Mouse (Mus musculus) hindbrain, embryonic 16.5 days (tissue): ENCODE measurements around the gene Themis2. TPM values are rescaled to one million over a fixed set of nuclear protein-coding genes. Genes with fewer than 3 reads are reported as not detected.

Experiments used
- ATAC-seq: fragments of 200-750 bp; cut with Nextera tagmentation; 2 replicates; pipeline ENCODE4 v1.8.0; 2017; ENCODE audit warnings: moderate TSS enrichment, moderate library complexity
- H3K27ac ChIP-seq: fragments of 300-500 bp; sonication (generic); 2 replicates; pipeline ENCODE4 v1.5.1; 2014; ENCODE audit warnings: low read depth, mild to moderate bottlenecking, control low read depth, low read length, moderate library complexity
- H3K27me3 ChIP-seq: fragments of 300-500 bp; sonication (generic); replicated peaks from 2 replicates; pipeline ENCODE4 v1.6.1; 2014; ENCODE audit warnings: low read length; ENCODE audit not compliant: control insufficient read depth, insufficient read depth
- H3K36me3 ChIP-seq: fragments of 300-500 bp; sonication (generic); 2 replicates; pipeline ENCODE4 v1.6.1; 2014; ENCODE audit warnings: mild to moderate bottlenecking, low read length, moderate library complexity, mixed read lengths; ENCODE audit not compliant: control insufficient read depth, insufficient read depth
- H3K4me1 ChIP-seq: fragments of 300-500 bp; sonication (generic); 2 replicates; pipeline ENCODE4 v1.6.1; 2014; ENCODE audit warnings: low read depth, low read length; ENCODE audit not compliant: control insufficient read depth, insufficient read depth
- H3K4me2 ChIP-seq: fragments of 300-500 bp; sonication (generic); 2 replicates; pipeline ENCODE4 v1.6.1; 2014; ENCODE audit warnings: mild to moderate bottlenecking, low read length, control low read depth, moderate library complexity
- H3K4me3 ChIP-seq: fragments of 300-500 bp; sonication (generic); 2 replicates; pipeline ENCODE4 v1.5.1; 2014; ENCODE audit warnings: mild to moderate bottlenecking, low read length, control low read depth, moderate library complexity
- H3K9ac ChIP-seq: fragments of 300-500 bp; sonication (generic); 2 replicates; pipeline ENCODE4 v1.6.1; 2014; ENCODE audit warnings: low read depth, mild to moderate bottlenecking, control low read depth, low read length, moderate library complexity
- H3K9me3 ChIP-seq: fragments of 300-500 bp; sonication (generic); 2 replicates; pipeline ENCODE4 v1.6.1; 2014; ENCODE audit warnings: mild to moderate bottlenecking, low read length, moderate library complexity; ENCODE audit not compliant: control insufficient read depth
- WGBS: fragments of 180-500 bp; shearing (Covaris S2); extraction: QIAGEN DNeasy Blood & Tissue Kit; methylation state at CpG from one replicate; pipeline ENCODE4 v1.1.7; 2014; 5-methylcytosine and 5-hydroxymethylcytosine counted together
- polyA plus RNA-seq: library from polyadenylated mRNA; unstranded; fragments of >200 nt; fragmentation: Nextera tagmentation; extraction: Ambion mirVana; gene quantifications from 2 replicates; pipeline ENCODE4 v1.2.1, GENCODE M21; 2015

The Themis2 gene
- polyA plus RNA-seq, 1 experiment from 2014 or later, result 0.36 TPM

- no peak overlapping the region for H3K27ac ChIP-seq
- 84% methylated on average over 7 of the region's 7 CpGs for WGBS
- no peaks in the 10 kb centered on the region for H3K27me3 ChIP-seq
- H3K9ac ChIP-seq, result no peak overlapping the region
- no peaks in the 10 kb centered on the region for H3K4me1 ChIP-seq
- no peaks in the 10 kb centered on the region for H3K36me3 ChIP-seq
- ATAC-seq, result no peak
- no peak overlapping the region for H3K4me2 ChIP-seq
- no peak overlapping the region for H3K4me3 ChIP-seq
- peaks cover 4% of the 10 kb centered on the region for H3K9me3 ChIP-seq
Measured at GRCm38 (mm10) chr4:132816404-132816803, 20.2 kb upstream of the Themis2 start.

- Histone ChIP-seq H3K4me2 (no peak overlapping the region), H3K27ac (no peak overlapping the region), H3K9ac (no peak overlapping the region), H3K9me3 (peaks cover 5% of the 10 kb centered on the region), H3K4me1 (no peaks in the 10 kb centered on the region), H3K36me3 (no peaks in the 10 kb centered on the region), H3K27me3 (no peaks in the 10 kb centered on the region), H3K4me3 (no peak overlapping the region)
- ATAC-seq, result no peak
- WGBS, result 88% methylated on average over 5 of the region's 5 CpGs
Measured at GRCm38 (mm10) chr4:132809621-132810020, 13.4 kb upstream of the Themis2 start.

- WGBS, result 75% methylated on average over 5 of the region's 5 CpGs
- Histone ChIP-seq H3K4me2 (no peak overlapping the region), H3K4me1 (no peaks in the 10 kb centered on the region), H3K4me3 (no peak overlapping the region), H3K9ac (no peak overlapping the region), H3K9me3 (peaks cover 5% of the 10 kb centered on the region), H3K27ac (no peak overlapping the region), H3K36me3 (no peaks in the 10 kb centered on the region), H3K27me3 (no peaks in the 10 kb centered on the region)
- no peak for ATAC-seq
Measured at GRCm38 (mm10) chr4:132807771-132808641, 11.8 kb upstream of the Themis2 start.

GRCm38 (mm10) chr4:132806620-132807191, 10.5 kb upstream of the Themis2 start:
- Histone ChIP-seq H3K4me1 (no peaks in the 10 kb centered on the region), H3K9me3 (peaks cover 3% of the 10 kb centered on the region), H3K27ac (no peak overlapping the region), H3K4me3 (no peak overlapping the region), H3K36me3 (no peaks in the 10 kb centered on the region), H3K27me3 (no peaks in the 10 kb centered on the region), H3K4me2 (no peak overlapping the region), H3K9ac (no peak overlapping the region)
- ATAC-seq, result no peak
- WGBS, result 90% methylated on average over 7 of the region's 7 CpGs

- no peaks in the 10 kb centered on the region for H3K36me3 ChIP-seq
- no peaks in the 10 kb centered on the region for H3K27me3 ChIP-seq
- H3K9ac ChIP-seq, result no peak overlapping the region
- no peak overlapping the region for H3K4me3 ChIP-seq
- 87% methylated on average over 12 of the region's 12 CpGs for WGBS
- no peaks in the 10 kb centered on the region for H3K9me3 ChIP-seq
- H3K27ac ChIP-seq, result no peak overlapping the region
- no peak overlapping the region for H3K4me2 ChIP-seq
- ATAC-seq, result no peak
- H3K4me1 ChIP-seq, result no peaks in the 10 kb centered on the region
Measured at GRCm38 (mm10) chr4:132805599-132806197, 9.5 kb upstream of the Themis2 start.

GRCm38 (mm10) chr4:132805146-132805545, 9.0 kb upstream of the Themis2 start:
- no peak overlapping the region for H3K9ac ChIP-seq
- no peaks in the 10 kb centered on the region for H3K36me3 ChIP-seq
- no peak for ATAC-seq
- no peak overlapping the region for H3K27ac ChIP-seq
- no peak overlapping the region for H3K4me3 ChIP-seq
- no peaks in the 10 kb centered on the region for H3K9me3 ChIP-seq
- no peak overlapping the region for H3K4me2 ChIP-seq
- H3K4me1 ChIP-seq, result no peaks in the 10 kb centered on the region
- no peaks in the 10 kb centered on the region for H3K27me3 ChIP-seq
- WGBS, result 87% methylated on average over 5 of the region's 5 CpGs

- Histone ChIP-seq H3K27me3 (no peaks in the 10 kb centered on the region), H3K36me3 (no peaks in the 10 kb centered on the region), H3K4me2 (no peak overlapping the region), H3K4me1 (no peaks in the 10 kb centered on the region), H3K4me3 (no peak overlapping the region), H3K9ac (no peak overlapping the region), H3K9me3 (no peaks in the 10 kb centered on the region), H3K27ac (no peak overlapping the region)
- ATAC-seq, result no peak
- WGBS, result 95% methylated on average over 6 of the region's 6 CpGs
Measured at GRCm38 (mm10) chr4:132804331-132804730, 8.1 kb upstream of the Themis2 start.

- no peaks in the 10 kb centered on the region for H3K36me3 ChIP-seq
- no peaks in the 10 kb centered on the region for H3K4me1 ChIP-seq
- no peak overlapping the region for H3K27ac ChIP-seq
- H3K9ac ChIP-seq, result no peak overlapping the region
- 93% methylated on average over 7 of the region's 7 CpGs for WGBS
- ATAC-seq, result no peak
- H3K27me3 ChIP-seq, result no peaks in the 10 kb centered on the region
- H3K4me3 ChIP-seq, result no peak overlapping the region
- H3K9me3 ChIP-seq, result no peaks in the 10 kb centered on the region
- H3K4me2 ChIP-seq, result no peak overlapping the region
Measured at GRCm38 (mm10) chr4:132803876-132804275, 7.7 kb upstream of the Themis2 start.

- Histone ChIP-seq H3K9me3 (no peaks in the 10 kb centered on the region), H3K9ac (no peak overlapping the region), H3K4me3 (no peak overlapping the region), H3K27me3 (no peaks in the 10 kb centered on the region), H3K36me3 (no peaks in the 10 kb centered on the region), H3K4me1 (no peaks in the 10 kb centered on the region), H3K4me2 (no peak overlapping the region), H3K27ac (no peak overlapping the region)
- no peak for ATAC-seq
- WGBS, result 92% methylated on average over 5 of the region's 5 CpGs
Measured at GRCm38 (mm10) chr4:132803212-132803611, 7.0 kb upstream of the Themis2 start.
